Mouse (Mus musculus) neural tube, embryonic 14.5 days (tissue): ENCODE measurements around the gene Nkd1. TPM values are rescaled to one million over a fixed set of nuclear protein-coding genes. Genes with fewer than 3 reads are reported as not detected.

ENCODE experiments used
- ATAC-seq: fragments of 200-750 bp; cut with Nextera tagmentation; 2 replicates; pipeline ENCODE4 v1.8.0; 2017; ENCODE audit warnings: low read depth, mild to moderate bottlenecking, moderate TSS enrichment, moderate library complexity
- H3K27ac ChIP-seq: fragments of 300-500 bp; sonication (generic); 2 replicates; pipeline ENCODE4 v1.5.1; 2014; ENCODE audit warnings: low read depth, mild to moderate bottlenecking, control low read depth, low read length, moderate library complexity, mixed read lengths
- H3K27me3 ChIP-seq: fragments of 300-500 bp; sonication (generic); 2 replicates; pipeline ENCODE4 v1.6.1; 2014; ENCODE audit warnings: low read length; ENCODE audit not compliant: control insufficient read depth, insufficient read depth
- H3K36me3 ChIP-seq: fragments of 300-500 bp; sonication (generic); 2 replicates; pipeline ENCODE4 v1.6.1; 2014; ENCODE audit warnings: low read length, mixed read lengths; ENCODE audit not compliant: control insufficient read depth, insufficient read depth
- H3K4me1 ChIP-seq: fragments of 300-500 bp; sonication (generic); 2 replicates; pipeline ENCODE4 v1.6.1; 2014; ENCODE audit warnings: low read length; ENCODE audit not compliant: control insufficient read depth, insufficient read depth
- H3K4me2 ChIP-seq: fragments of 300-500 bp; sonication (generic); 2 replicates; pipeline ENCODE4 v1.6.1; 2014; ENCODE audit warnings: mild to moderate bottlenecking, low read depth, low read length, control low read depth
- H3K4me3 ChIP-seq: fragments of 300-500 bp; sonication (generic); 2 replicates; pipeline ENCODE4 v1.5.1; 2014; ENCODE audit warnings: low read depth, low read length, control low read depth, mixed read lengths
- H3K9ac ChIP-seq: fragments of 300-500 bp; sonication (generic); replicated peaks from 2 replicates; pipeline ENCODE4 v1.6.1; 2014; ENCODE audit warnings: low read depth, mild to moderate bottlenecking, control low read depth, low read length, mixed read lengths
- H3K9me3 ChIP-seq: fragments of 300-500 bp; sonication (generic); 2 replicates; pipeline ENCODE4 v1.6.1; 2016; ENCODE audit warnings: low read length; ENCODE audit not compliant: control insufficient read depth
- WGBS: fragments of 180-500 bp; shearing (Covaris S2); extraction: QIAGEN DNeasy Blood & Tissue Kit; methylation state at CpG from one replicate; pipeline ENCODE4 v1.1.7; 2014; 5-methylcytosine and 5-hydroxymethylcytosine counted together
- polyA plus RNA-seq: library from polyadenylated mRNA; unstranded; fragments of >200 nt; fragmentation: Nextera tagmentation; extraction: Ambion mirVana; gene quantifications from 2 replicates; pipeline ENCODE4 v1.2.1, GENCODE M21; 2014

The Nkd1 gene
- polyA plus RNA-seq, 1 experiment from 2014 or later, result 29.9 TPM

DNA sequence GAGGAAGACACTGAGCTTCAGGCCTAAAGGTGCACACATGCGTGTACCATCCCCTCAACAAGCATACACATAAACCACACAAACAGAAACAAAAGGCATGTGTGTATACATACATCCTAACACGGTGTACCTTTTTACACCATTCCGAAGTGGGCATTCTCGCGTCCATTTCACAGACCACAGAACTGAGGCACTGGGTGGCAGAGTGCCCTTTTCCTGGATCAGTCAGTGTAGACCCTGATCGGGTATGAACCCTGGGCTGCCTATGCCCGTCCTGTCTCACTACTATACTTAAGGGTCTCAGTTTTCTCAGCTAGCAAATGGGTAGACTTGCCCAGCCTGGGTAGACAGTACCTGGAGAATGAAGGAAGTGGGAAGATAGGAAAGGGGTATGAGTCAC, 24.3 kb downstream of the Nkd1 start:
- Histone ChIP-seq H3K9ac (no peak overlapping the region), H3K4me2 (no peak overlapping the region), H3K4me3 (no peak overlapping the region), H3K9me3 (no peaks in the 10 kb centered on the region), H3K27ac (no peak overlapping the region), H3K36me3 (no peaks in the 10 kb centered on the region), H3K4me1 (no peaks in the 10 kb centered on the region), H3K27me3 (no peaks in the 10 kb centered on the region)
- 95% methylated on average over 7 of the region's 7 CpGs for WGBS
- no peak for ATAC-seq

DNA sequence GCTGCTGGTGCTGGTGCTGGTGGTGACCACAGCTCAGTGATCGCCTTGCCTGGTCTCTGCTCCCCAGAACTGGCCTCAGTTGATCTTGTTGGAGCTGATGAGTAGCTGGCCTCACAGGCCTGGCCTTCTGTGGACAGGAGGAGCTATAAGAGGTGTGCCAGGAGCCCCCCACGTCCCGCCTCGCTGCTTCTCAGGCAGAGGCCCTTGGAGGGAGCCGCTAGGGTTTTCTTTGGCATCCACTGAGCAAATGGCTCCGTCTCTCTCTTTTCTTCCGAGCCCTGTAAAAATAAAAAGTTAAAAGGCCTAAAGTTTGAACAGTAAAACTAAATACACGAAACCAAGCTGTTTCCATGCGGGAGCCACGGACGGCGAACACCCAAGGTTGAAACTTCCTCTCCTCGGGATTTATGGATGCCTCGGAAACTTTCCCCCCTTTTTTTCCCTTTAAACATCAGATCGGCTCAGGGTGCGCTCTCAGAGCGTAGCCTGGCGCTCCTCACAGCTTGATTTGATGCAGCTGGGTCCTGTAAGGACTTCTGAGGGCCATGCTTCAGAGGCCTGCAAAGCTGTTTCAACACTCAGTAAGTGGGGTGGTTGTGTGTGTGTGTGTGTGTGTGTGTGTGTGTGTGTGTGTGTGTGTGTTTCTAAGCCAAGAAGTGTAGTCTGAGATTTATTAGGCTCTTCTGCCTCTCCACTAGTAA, 25.0 kb downstream of the Nkd1 start:
- Histone ChIP-seq H3K36me3 (no peaks in the 10 kb centered on the region), H3K4me3 (no peak overlapping the region), H3K27me3 (no peaks in the 10 kb centered on the region), H3K4me1 (no peaks in the 10 kb centered on the region), H3K27ac (no peak overlapping the region), H3K9me3 (no peaks in the 10 kb centered on the region), H3K9ac (no peak overlapping the region), H3K4me2 (no peak overlapping the region)
- no peak for ATAC-seq
- 66% methylated on average over 18 of the region's 18 CpGs for WGBS

DNA sequence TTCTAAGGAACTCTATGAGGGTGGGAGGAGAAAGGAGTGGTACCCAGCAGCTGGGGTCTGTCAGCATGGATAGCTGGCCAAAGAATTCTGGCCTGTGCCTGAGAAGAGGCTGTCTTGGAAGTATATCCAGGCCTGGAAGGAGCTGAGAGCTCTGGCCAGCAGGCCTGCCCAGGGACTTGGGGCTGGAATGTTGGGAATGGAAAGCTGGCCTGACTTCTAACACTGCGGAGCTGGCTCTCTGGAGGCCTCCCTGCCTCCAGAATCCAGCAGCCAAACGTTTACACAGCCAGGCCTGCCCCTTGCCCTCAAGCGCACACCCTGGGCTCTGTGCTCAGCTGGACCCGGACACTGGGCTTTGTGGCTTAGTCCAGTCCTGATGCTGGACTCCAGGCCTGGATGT, 34.5 kb downstream of the Nkd1 start:
- no peaks in the 10 kb centered on the region for H3K4me1 ChIP-seq
- no peaks in the 10 kb centered on the region for H3K36me3 ChIP-seq
- H3K27me3 ChIP-seq, result no peaks in the 10 kb centered on the region
- H3K27ac ChIP-seq, result no peak overlapping the region
- H3K4me2 ChIP-seq, result no peak overlapping the region
- H3K4me3 ChIP-seq, result no peak overlapping the region
- no peaks in the 10 kb centered on the region for H3K9me3 ChIP-seq
- ATAC-seq, result no peak
- no peak overlapping the region for H3K9ac ChIP-seq
- WGBS, result 80% methylated on average over 4 of the region's 4 CpGs

GRCm38 (mm10) chr8:88559985-88560473, 38.9 kb downstream of the Nkd1 start:
- H3K9ac ChIP-seq, result no peak overlapping the region
- H3K27me3 ChIP-seq, result no peaks in the 10 kb centered on the region
- H3K9me3 ChIP-seq, result no peaks in the 10 kb centered on the region
- no peak overlapping the region for H3K4me2 ChIP-seq
- H3K4me3 ChIP-seq, result no peak overlapping the region
- ATAC-seq, result no peak
- no peaks in the 10 kb centered on the region for H3K4me1 ChIP-seq
- 88% methylated on average over 6 of the region's 6 CpGs for WGBS
- H3K27ac ChIP-seq, result no peak overlapping the region
- no peaks in the 10 kb centered on the region for H3K36me3 ChIP-seq

DNA sequence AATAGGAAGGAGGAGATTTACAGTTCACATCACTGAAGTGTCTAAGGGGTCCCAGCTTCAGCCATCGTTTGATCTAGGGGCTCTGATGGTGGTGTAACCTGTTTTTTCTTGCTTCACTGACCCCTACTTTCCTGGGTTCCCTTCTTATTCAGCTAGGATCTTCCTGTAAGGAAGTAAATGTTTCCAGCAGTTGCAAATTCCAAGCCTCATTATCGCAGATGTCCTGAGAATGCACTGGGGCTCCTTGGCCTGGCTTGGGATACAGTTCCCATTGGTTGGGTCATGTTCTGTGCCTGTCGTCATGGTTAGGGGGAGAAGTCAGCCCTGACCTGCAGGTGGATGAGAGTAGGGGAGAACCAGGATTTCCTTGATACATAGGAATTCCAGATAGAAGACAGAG, 40.2 kb downstream of the Nkd1 start:
- 90% methylated on average over 3 of the region's 3 CpGs for WGBS

GRCm38 (mm10) chr8:88564256-88564903, 43.2 kb downstream of the Nkd1 start:
- H3K36me3 ChIP-seq, result no peaks in the 10 kb centered on the region
- H3K27ac ChIP-seq, result no peak overlapping the region
- no peak overlapping the region for H3K9ac ChIP-seq
- 76% methylated on average over 9 of the region's 11 CpGs for WGBS
- H3K27me3 ChIP-seq, result no peaks in the 10 kb centered on the region
- H3K4me3 ChIP-seq, result no peak overlapping the region
- H3K4me2 ChIP-seq, result no peak overlapping the region
- 0 out of 2 replicates have a peak, but pooled peaks cover 6% of the 10 kb centered on the region for H3K4me1 ChIP-seq
- ATAC-seq, result no peak
- no peaks in the 10 kb centered on the region for H3K9me3 ChIP-seq

More for the DNA sequence above, 40.2 kb downstream of the Nkd1 start:
- no peaks in the 10 kb centered on the region for H3K9me3 ChIP-seq
- no peak for ATAC-seq
- no peak overlapping the region for H3K4me2 ChIP-seq
- no peaks in the 10 kb centered on the region for H3K36me3 ChIP-seq
- H3K27ac ChIP-seq, result no peak overlapping the region
- no peak overlapping the region for H3K4me3 ChIP-seq
- no peaks in the 10 kb centered on the region for H3K27me3 ChIP-seq
- H3K9ac ChIP-seq, result no peak overlapping the region
- H3K4me1 ChIP-seq, result no peaks in the 10 kb centered on the region

DNA sequence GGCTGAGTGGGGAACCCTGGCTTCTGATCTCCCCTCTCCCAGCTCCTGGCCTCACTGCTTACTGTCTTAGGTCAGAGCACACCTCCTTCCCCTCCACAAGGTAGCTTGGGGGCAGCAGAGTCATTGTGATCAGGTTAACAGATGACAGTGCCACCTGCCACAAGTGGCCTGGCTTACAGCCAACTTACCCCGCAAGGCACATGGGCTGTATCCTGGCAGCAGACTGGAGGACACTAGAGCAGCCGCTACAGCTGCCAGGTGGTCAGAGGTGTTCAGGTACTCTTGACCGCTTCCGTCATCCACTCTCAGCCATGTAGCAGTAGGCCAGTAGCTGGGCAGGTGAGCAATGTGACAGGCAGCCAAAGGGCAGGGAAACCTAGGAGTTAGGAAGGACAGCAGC, 45.0 kb downstream of the Nkd1 start:
- Histone ChIP-seq H3K4me1 (peaks cover 17% of the 10 kb centered on the region), H3K9ac (no peak overlapping the region), H3K36me3 (no peaks in the 10 kb centered on the region), H3K4me2 (no peak overlapping the region), H3K9me3 (no peaks in the 10 kb centered on the region), H3K27me3 (no peaks in the 10 kb centered on the region), H3K4me3 (no peak overlapping the region), H3K27ac (no peak overlapping the region)
- ATAC-seq, result no peak
- WGBS, result 66% methylated on average over 4 of the region's 4 CpGs

DNA sequence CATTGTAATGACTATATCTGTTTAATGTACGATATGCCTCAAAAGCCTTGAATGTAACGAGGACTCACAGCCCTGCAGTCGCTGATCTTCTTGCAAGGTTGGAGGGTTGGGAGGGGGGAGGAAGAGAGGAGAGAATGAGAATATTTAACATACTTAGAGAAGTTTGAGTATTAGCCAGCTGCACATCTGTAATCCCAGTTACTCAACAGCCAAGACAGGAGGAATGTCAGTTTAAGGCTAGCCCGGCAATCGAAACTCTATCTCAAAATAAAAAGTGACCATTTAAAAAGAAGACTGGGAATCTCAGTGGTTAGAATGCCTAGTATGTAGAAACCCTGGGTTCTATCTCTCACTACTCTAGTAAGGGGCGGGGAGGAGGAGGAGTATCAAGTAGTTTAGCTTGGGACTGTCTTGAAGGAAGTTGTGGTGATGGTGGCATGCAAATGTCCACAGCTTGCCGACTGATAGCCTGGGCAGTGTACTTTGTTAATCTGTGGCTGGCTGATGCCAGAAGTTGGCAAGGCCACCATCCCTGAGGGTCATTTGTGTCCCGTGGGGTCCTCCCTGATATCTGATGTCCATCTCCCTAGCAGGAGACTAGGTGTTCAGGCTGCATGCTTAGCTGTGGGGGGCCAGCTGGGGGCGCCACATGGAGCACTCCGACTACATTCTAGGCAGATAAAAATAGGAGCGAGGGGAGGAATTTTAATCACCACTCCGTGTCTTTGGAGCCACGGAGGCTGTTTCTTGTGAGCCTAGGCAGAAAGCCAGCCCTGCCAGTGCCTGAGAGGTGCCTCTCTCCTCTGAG, 46.4 kb downstream of the Nkd1 start:
- Histone ChIP-seq H3K27me3 (no peaks in the 10 kb centered on the region), H3K4me2 (no peak overlapping the region), H3K36me3 (no peaks in the 10 kb centered on the region), H3K27ac (no peak overlapping the region), H3K4me3 (no peak overlapping the region), H3K9me3 (no peaks in the 10 kb centered on the region), H3K4me1 (peaks cover 20% of the 10 kb centered on the region), H3K9ac (no peak overlapping the region)
- 65% methylated on average over 13 of the region's 13 CpGs for WGBS
- no peak for ATAC-seq

GRCm38 (mm10) chr8:88568211-88568610, 47.1 kb downstream of the Nkd1 start:
- H3K9me3 ChIP-seq, result no peaks in the 10 kb centered on the region
- no peak overlapping the region for H3K27ac ChIP-seq
- H3K27me3 ChIP-seq, result no peaks in the 10 kb centered on the region
- no peak overlapping the region for H3K4me3 ChIP-seq
- 90% methylated on average over 3 of the region's 3 CpGs for WGBS
- H3K9ac ChIP-seq, result no peak overlapping the region
- no peaks in the 10 kb centered on the region for H3K36me3 ChIP-seq
- H3K4me2 ChIP-seq, result no peak overlapping the region
- H3K4me1 ChIP-seq, result peaks cover 22% of the 10 kb centered on the region
- no peak for ATAC-seq
